Mouse (Mus musculus) forebrain, embryonic 10.5 days (tissue): ENCODE data around the gene Ear14. TPM values are rescaled to one million over a fixed set of nuclear protein-coding genes. Genes with fewer than 3 reads are reported as not detected.
"Not testable (repeated sequence)": the region's sequence is repeated elsewhere in the genome, so short reads cannot be mapped to it uniquely, and the experiment has no call there.

ENCODE experiments used
- DNase-seq: peaks from one replicate; pipeline ENCODE4 v3.0.0-alpha.2; 2017; ENCODE audit warnings: low spot score; ENCODE audit errors: extremely low spot score
- H3K27ac ChIP-seq: fragments of 300-500 bp; sonication (generic); 2 replicates; pipeline ENCODE4 v1.5.1; 2016; ENCODE audit warnings: mild to moderate bottlenecking
- H3K27me3 ChIP-seq: fragments of 300-500 bp; sonication (generic); 2 replicates; pipeline ENCODE4 v1.6.1; 2016; ENCODE audit warnings: mild to moderate bottlenecking; ENCODE audit not compliant: poor library complexity, severe bottlenecking
- H3K36me3 ChIP-seq: fragments of 300-500 bp; sonication (generic); replicated peaks from 2 replicates; pipeline ENCODE4 v1.6.1; 2016; ENCODE audit warnings: mild to moderate bottlenecking, moderate library complexity
- H3K4me1 ChIP-seq: fragments of 300-500 bp; sonication (generic); 2 replicates; pipeline ENCODE4 v1.6.1; 2016
- H3K4me3 ChIP-seq: fragments of 300-500 bp; sonication (generic); 2 replicates; pipeline ENCODE4 v1.5.1; 2016; ENCODE audit warnings: mild to moderate bottlenecking, moderate library complexity
- H3K9me3 ChIP-seq: fragments of 300-500 bp; sonication (generic); 2 replicates; pipeline ENCODE4 v1.6.1; 2016; ENCODE audit warnings: mild to moderate bottlenecking, moderate library complexity
- WGBS: fragments of 180-500 bp; shearing (Covaris S2); methylation state at CpG from one replicate; pipeline ENCODE4 v1.1.7; 2016; 5-methylcytosine and 5-hydroxymethylcytosine counted together
- polyA plus RNA-seq: library from polyadenylated mRNA; unstranded; fragments of >200 nt; fragmentation: Nextera tagmentation; extraction: Ambion mirVana; gene quantifications from 2 replicates; pipeline ENCODE4 v1.2.1, GENCODE M21; 2016

Gene Ear14
- polyA plus RNA-seq, 1 experiment from 2014 or later: not detected

DNA sequence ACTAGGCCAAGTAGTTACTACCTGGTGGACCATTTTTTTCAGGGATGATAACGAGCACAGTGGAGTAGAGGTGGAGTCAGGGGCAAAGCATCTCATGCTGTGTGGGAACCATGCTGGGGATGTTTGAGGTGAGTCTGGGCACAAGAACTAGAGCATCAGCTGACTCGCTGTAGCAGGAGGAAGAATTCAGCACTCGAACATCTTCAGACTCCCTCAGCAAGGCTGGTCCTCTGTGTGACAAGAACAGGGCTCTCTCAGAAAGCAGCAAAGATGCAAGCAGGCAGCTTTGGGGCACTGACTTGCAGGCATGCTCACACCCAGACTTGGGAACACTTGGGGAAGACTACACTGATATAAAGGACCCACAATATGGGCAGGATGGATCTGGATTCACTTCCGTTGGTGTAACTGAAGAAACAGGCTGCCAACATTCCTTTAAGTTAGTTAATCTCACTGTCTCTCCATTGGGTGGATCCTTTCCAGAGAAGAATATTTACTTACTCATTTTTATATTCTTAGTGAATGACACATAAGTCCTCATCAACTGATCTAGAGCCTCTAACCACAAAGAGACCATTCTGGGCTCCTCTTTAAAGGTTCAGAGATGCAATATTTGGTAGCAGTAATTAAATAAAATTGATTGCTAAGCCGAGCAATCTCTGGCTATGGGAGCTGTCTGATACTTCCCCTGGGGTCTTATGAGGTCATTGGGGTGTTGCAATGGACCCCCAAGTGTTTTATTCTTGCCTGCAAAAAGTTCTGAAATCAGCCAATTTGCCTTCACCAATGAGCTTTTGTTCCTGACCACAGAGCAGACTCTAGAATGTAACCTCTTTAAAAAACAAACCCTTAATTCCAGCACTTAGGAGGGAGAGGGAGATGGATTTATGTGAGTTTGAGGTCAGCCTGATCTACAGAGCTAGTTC lies 3.8 kb upstream of the Ear14 start, which contains the start of gene Ang2:
Gene Ang2, minus strand, starts transcription at position 51 of the 926 bp plus-strand sequence.
- Histone ChIP-seq H3K4me1 (no peaks in the 10 kb centered on the region), H3K27me3 (no peaks in the 10 kb centered on the region), H3K36me3 (no peaks in the 10 kb centered on the region), H3K9me3 (no peaks in the 10 kb centered on the region), H3K4me3 (no peak within 1 kb of the TSS), H3K27ac (no peak within 1 kb of the TSS)
- DNase-seq: no peak
- WGBS: 84% methylated on average over 5 of the region's 5 CpGs

DNA sequence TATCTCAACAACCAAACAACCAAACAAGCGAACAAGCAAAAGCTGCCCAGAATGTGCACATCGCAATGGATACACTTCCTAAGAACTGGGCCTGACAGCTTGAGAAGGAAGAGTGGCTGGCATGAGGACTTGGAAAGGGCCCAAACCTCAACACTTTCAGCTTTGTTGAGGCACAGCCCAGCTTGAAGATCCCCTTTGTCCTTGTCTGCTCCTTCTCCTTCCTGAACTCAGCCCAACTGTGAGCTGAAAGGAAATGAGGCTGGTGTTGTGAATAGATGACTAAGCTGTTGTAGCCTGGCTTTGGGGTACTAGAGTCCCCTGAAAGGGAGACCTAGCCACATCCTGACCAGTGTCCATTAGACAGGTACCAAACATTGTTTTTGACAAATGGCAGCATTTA lies 3.1 kb upstream of the Ear14 start:
- 96% methylated on average over 2 of the region's 2 CpGs for WGBS
- no peak for DNase-seq
- Histone ChIP-seq H3K27me3 (no peaks in the 10 kb centered on the region), H3K27ac (no peak overlapping the region), H3K36me3 (no peaks in the 10 kb centered on the region), H3K4me3 (no peak overlapping the region), H3K9me3 (no peaks in the 10 kb centered on the region), H3K4me1 (no peaks in the 10 kb centered on the region)

DNA sequence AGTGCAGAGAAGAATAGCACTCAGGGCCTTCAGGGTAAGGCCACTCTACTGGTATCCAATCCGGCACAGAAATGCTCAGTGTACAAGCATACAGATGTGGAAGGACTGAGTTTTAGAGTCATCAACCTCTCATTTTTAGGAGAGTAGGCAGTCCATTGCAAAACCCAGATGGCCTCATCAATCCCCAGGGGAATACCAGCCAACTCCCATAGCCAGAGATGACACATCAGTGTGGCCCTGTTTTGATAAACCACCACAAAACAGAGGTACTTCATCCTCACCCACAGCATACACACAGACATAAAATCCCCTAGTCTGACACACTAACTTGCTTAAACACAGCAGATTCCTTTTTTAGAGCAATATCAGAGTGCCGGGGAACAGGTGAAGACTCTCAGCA lies 2.7 kb upstream of the Ear14 start:
- no peak for DNase-seq
- Histone ChIP-seq H3K4me3 (no peak overlapping the region), H3K27me3 (no peaks in the 10 kb centered on the region), H3K36me3 (no peaks in the 10 kb centered on the region), H3K27ac (no peak overlapping the region), H3K4me1 (no peaks in the 10 kb centered on the region), H3K9me3 (no peaks in the 10 kb centered on the region)
- 89% methylated on average over 2 of the region's 2 CpGs for WGBS

DNA sequence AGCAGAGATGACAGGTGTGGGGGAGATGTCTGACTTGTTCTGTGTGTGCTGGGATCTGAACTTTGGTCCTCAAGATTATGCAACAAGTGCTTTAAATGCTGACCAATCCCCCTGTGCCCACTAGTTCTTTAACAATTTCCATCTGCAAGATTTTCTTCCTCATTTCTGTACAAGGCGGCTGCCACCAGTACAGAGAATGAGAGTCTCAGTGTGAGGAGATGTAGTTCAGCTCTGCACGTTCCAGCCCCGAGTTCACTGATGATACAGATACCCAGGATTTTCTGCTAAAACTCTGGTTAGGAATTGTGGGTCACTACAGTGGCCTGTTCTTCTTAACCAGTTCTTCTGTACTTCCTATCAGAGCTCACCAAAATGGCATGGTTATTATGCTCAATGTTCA lies 16.9 kb downstream of the Ear14 start:
- H3K27ac ChIP-seq, H3K4me3 ChIP-seq, H3K36me3 ChIP-seq, DNase-seq, H3K4me1 ChIP-seq, H3K9me3 ChIP-seq, H3K27me3 ChIP-seq: not testable (repeated sequence)
- 85% methylated on average over 3 of the region's 3 CpGs for WGBS

GRCm38 (mm10) chr14:51229657-51230056 lies 26.5 kb downstream of the Ear14 start:
- H3K27ac ChIP-seq, H3K4me1 ChIP-seq, H3K36me3 ChIP-seq, DNase-seq, H3K9me3 ChIP-seq, H3K27me3 ChIP-seq, H3K4me3 ChIP-seq: not testable (repeated sequence)
- 60% methylated on average over 4 of the region's 4 CpGs for WGBS

GRCm38 (mm10) chr14:51237488-51237887 lies 34.3 kb downstream of the Ear14 start:
- whole genome bisulfite sequencing: 83% methylated on average over 1 of the region's 1 CpGs
- H3K4me3 ChIP-seq: not testable (repeated sequence)

DNA sequence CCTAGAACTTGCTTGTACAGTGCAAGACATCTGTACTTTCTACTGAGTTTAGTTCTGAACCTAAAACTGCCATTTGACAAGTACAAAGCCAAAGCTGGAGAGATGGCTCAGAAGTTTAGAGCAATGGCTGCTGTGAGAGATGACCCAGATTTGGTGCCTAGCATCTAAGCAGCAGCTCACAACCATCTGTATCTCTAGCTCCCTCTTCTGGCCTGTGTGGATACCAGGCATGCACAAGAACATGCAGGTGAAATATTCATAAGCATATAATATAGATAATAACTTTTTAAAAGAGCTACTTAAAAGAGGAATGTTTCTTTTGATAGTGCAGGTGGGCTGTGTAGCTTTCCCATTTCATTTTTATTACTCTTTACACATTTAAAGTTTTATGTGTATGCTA lies 37.7 kb downstream of the Ear14 start:
- H3K9me3 ChIP-seq: no peaks in the 10 kb centered on the region
- no peaks in the 10 kb centered on the region for H3K27me3 ChIP-seq
- no peak overlapping the region for H3K27ac ChIP-seq
- no peak overlapping the region for H3K4me3 ChIP-seq
- no peaks in the 10 kb centered on the region for H3K36me3 ChIP-seq
- no peak for DNase-seq
- no peaks in the 10 kb centered on the region for H3K4me1 ChIP-seq

More at GRCm38 (mm10) chr14:51237488-51237887, 34.3 kb downstream of the Ear14 start:
- DNase-seq, H3K27me3 ChIP-seq, H3K27ac ChIP-seq, H3K9me3 ChIP-seq, H3K4me1 ChIP-seq, H3K36me3 ChIP-seq: not testable (repeated sequence)

- H3K36me3 ChIP-seq: no peaks in the 10 kb centered on the region
- H3K9me3 ChIP-seq: no peaks in the 10 kb centered on the region
- no peaks in the 10 kb centered on the region for H3K4me1 ChIP-seq
- no peak overlapping the region for H3K4me3 ChIP-seq
- WGBS: 81% methylated on average over 1 of the region's 1 CpGs
- H3K27me3 ChIP-seq: no peaks in the 10 kb centered on the region
- no peak for DNase-seq
- H3K27ac ChIP-seq: no peak overlapping the region
Measured at GRCm38 (mm10) chr14:51247736-51248135, 44.5 kb downstream of the Ear14 start.

DNA sequence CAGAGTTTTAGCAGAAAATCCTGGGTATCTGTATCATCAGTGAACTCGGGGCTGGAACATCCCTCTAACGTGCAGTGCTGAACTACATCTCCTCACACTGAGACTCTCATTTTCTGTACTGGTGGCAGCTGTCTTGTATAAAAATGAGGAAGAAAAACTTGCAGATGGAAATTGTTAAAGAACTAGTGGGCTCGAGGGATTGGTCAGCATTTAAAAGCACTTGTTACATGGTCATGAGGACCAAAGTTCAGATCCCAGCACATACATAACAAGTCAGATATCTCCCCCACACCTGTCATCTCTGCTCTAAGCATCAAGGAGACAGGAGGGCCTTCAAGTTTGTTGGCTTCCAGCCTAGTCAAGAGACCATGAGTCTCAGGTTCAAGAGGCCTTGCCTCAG lies 47.2 kb downstream of the Ear14 start:
- no peaks in the 10 kb centered on the region for H3K36me3 ChIP-seq
- H3K27ac ChIP-seq: no peak overlapping the region
- H3K27me3 ChIP-seq: no peaks in the 10 kb centered on the region
- no peak overlapping the region for H3K4me3 ChIP-seq
- H3K4me1 ChIP-seq: no peaks in the 10 kb centered on the region
- 81% methylated on average over 3 of the region's 3 CpGs for WGBS
- no peaks in the 10 kb centered on the region for H3K9me3 ChIP-seq
- peak; percentile 9 for DNase-seq

GRCm38 (mm10) chr14:51252206-51252605 lies 49.0 kb downstream of the Ear14 start:
- H3K27ac ChIP-seq, H3K27me3 ChIP-seq, H3K36me3 ChIP-seq, H3K9me3 ChIP-seq, H3K4me1 ChIP-seq, H3K4me3 ChIP-seq, DNase-seq: not testable (repeated sequence)

DNA sequence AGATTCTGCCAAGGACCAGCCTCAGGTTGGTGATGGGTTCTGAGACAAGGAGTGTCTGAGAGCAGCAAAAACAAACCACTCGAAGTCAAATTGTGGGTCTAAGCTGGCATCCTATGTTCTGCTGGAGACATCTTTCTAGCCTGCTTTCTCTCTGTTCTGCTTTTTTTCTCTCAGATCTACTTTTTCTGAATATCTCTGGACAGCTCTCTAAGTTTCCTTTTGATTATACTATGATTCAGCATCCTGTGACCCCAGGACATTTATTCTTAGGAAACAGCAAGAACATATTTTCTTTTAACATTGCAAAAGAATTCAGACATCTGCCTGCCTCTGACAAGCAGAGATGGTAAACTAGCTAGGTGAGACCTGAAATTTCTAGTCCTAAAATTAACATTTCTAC lies 50.4 kb downstream of the Ear14 start:
- H3K4me1 ChIP-seq: no peaks in the 10 kb centered on the region
- H3K9me3 ChIP-seq: no peaks in the 10 kb centered on the region
- no peaks in the 10 kb centered on the region for H3K27me3 ChIP-seq
- no peak overlapping the region for H3K27ac ChIP-seq
- H3K4me3 ChIP-seq: no peak overlapping the region
- 100% methylated on average over 1 of the region's 1 CpGs for WGBS
- DNase-seq: no peak
- H3K36me3 ChIP-seq: no peaks in the 10 kb centered on the region
